Mouse (Mus musculus): ENCODE results near the gene Cc2d1b.

- TF ChIP-seq POLR2A (IDR thresholded peaks at IDR 0.05; ENCODE audit: low read depth, low read length) (no peak), CTCF (IDR thresholded peaks at IDR 0.05; ENCODE audit: borderline replicate concordance, insufficient read depth, low read length) (no peak)
Measured at GRCm38 (mm10) chr4:108621504-108621903, 1.8 kb downstream of the Cc2d1b start.
